Mouse (Mus musculus) ES-E14 (cell line): Measurements from ENCODE around the gene Gm42742.

Source experiments
- CHD2 ChIP-seq: IDR thresholded peaks from 2 replicates; pipeline ENCODE4 v1.6.1; 2014; ENCODE audit warnings: mild to moderate bottlenecking, low read depth, low read length, inconsistent platforms
- HCFC1 ChIP-seq: IDR thresholded peaks from 2 replicates; pipeline ENCODE4 v1.6.1; 2012; ENCODE audit warnings: low read length, inconsistent platforms, borderline replicate concordance; ENCODE audit not compliant: insufficient read depth
- MAFK ChIP-seq: IDR thresholded peaks from 2 replicates; pipeline ENCODE4 v1.6.1; 2014; ENCODE audit warnings: mild to moderate bottlenecking, low read depth, low read length, inconsistent platforms; ENCODE audit not compliant: insufficient read depth
- ZC3H11A ChIP-seq: IDR thresholded peaks from 2 replicates; pipeline ENCODE4 v1.6.1; 2012; ENCODE audit warnings: low read depth, mild to moderate bottlenecking, inconsistent platforms, low read length, borderline replicate concordance
- ZNF384 ChIP-seq: IDR thresholded peaks from 2 replicates; pipeline ENCODE4 v1.6.1; 2012; ENCODE audit warnings: low read depth, low read length, inconsistent platforms

DNA sequence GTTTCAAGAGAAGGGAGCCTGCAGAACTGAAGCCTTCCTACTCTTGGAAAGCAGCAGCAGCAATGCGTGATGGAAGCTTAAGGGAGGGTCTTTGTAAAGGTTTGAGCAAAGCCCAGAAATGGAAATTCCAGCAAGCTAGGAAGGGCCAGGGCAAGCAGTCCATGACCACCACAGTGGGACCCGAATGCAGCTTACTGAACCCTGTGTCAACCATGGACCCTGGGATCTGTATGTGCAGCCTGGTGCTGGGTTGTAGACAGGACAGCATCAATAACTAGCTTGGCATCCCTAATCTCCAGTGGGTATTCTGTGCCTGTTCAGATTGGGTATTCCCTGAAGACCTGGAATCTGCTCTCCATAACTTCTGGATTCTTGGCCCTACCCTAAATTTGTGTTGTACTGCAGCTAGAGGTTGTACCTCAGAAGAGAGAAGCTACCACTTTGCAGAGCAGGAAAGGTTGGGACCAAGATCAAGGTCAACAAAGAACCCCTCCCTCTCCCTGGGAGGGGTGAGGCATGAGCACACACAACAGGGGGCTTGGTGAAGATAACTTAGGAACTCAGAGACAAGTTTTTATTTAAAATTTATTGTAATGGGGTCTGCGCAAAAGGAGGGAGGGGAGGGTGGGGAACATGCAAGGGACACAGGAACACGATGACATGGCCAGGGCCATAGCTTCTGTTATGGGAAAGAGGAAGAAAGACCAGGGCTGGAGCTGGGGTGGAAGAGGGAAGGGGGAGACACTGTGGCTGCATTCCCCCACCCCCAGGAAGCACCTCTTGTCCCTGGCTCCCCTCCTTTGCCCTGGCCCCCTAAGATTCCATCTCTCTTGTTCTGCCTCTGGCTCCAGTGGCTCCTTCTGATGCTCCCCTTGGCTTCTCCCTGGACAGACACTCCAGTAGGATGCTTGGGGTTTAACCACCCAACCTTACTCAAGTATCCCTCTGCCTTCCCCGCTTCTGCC is 948 bp upstream of the Gm42742 start:
- no peak for TF ChIP-seq ZNF384
- no peak for TF ChIP-seq MAFK
- TF ChIP-seq HCFC1 = no peak
- TF ChIP-seq ZC3H11A = no peak
- TF ChIP-seq CHD2 = 0 out of 2 replicates have a peak, but pooled peaks have one; percentile 22
